Mouse (Mus musculus): ENCODE results near the gene Uvssa. TPM values are rescaled to one million over a fixed set of nuclear protein-coding genes. Genes with fewer than 3 reads are reported as not detected.
A peak's percentile ranks its signal among the peaks of the same experiment; 100 is the strongest.
"Not testable (repeated sequence)": the region's sequence is repeated elsewhere in the genome, so short reads cannot be mapped to it uniquely, and the experiment has no call there.

Uvssa gene
- 8.3 and 10.7 TPM in 2 replicates for polyA plus RNA-seq (2014; fragmentation: Nextera tagmentation; extraction: Ambion mirVana)

- H3K4me2 ChIP-seq (ENCODE audit: low read length): peak within 1 kb of the TSS; percentile 92
- peaks cover 2% of the 10 kb centered on the region; the same call in 1 of the 2 replicates for H3K4me1 ChIP-seq (replicated peaks; ENCODE audit: control insufficient read depth, insufficient read depth, low read length)
- peak within 1 kb of the TSS; percentile 81 for H3K9ac ChIP-seq (ENCODE audit: low read length)
- H3K27ac ChIP-seq (ENCODE audit: low read depth): peak within 1 kb of the TSS; percentile 94
- H3K27me3 ChIP-seq (replicated peaks; ENCODE audit: control insufficient read depth, insufficient read depth, low read length): no peaks in the 10 kb centered on the region
- H3K4me3 ChIP-seq (ENCODE audit: low read depth, low read length): peak within 1 kb of the TSS; percentile 64
- ATAC-seq (replicated peaks; ENCODE audit: low FRiP score, low TSS enrichment, low read depth) (peak; percentile 97), DNase-seq (ENCODE audit: low spot score) (peak; percentile 100)
- H3K9me3 ChIP-seq (ENCODE audit: control insufficient read depth, low read length): no peaks in the 10 kb centered on the region
- peaks cover 31% of the 10 kb centered on the region for H3K36me3 ChIP-seq (ENCODE audit: control insufficient read depth, insufficient read depth, low read length)
- WGBS: under 1% methylated on average over 46 of the region's 46 CpGs
These were observed at the start of gene Uvssa for GRCm38 (mm10) chr5:33378302-33378854. Gene Uvssa (plus strand): TSS chr5:33378549.

GRCm38 (mm10) chr5:33334381-33335272 lies 43.7 kb upstream of the Uvssa start:
- H3K4me1 ChIP-seq (replicated peaks; ENCODE audit: control insufficient read depth, insufficient read depth, low read length): peaks cover 14% of the 10 kb centered on the region
- no peaks in the 10 kb centered on the region for H3K27me3 ChIP-seq (replicated peaks; ENCODE audit: control insufficient read depth, insufficient read depth, low read length)
- peak overlapping the region; percentile 69 for H3K4me2 ChIP-seq (ENCODE audit: low read length)
- 0 out of 2 replicates have a peak, but pooled peaks cover 7% of the 10 kb centered on the region for H3K36me3 ChIP-seq (ENCODE audit: control insufficient read depth, insufficient read depth, low read length)
- H3K27ac ChIP-seq (ENCODE audit: low read depth): peak overlapping the region; percentile 87
- peak overlapping the region; percentile 93 for H3K9ac ChIP-seq (ENCODE audit: low read length)
- no peaks in the 10 kb centered on the region for H3K9me3 ChIP-seq (ENCODE audit: control insufficient read depth, low read length)
- ATAC-seq (replicated peaks; ENCODE audit: low FRiP score, low TSS enrichment, low read depth): no peak; the same call in 1 of the 2 replicates
- 21% methylated on average over 18 of the region's 18 CpGs for WGBS
- H3K4me3 ChIP-seq (ENCODE audit: low read depth, low read length): peak overlapping the region; percentile 90
- peak; percentile 51 for DNase-seq (ENCODE audit: low spot score)

- H3K4me2 ChIP-seq (ENCODE audit: low read length): peak within 1 kb of the TSS; percentile 82
- DNase-seq (ENCODE audit: low spot score) (peak; percentile 92), ATAC-seq (replicated peaks; ENCODE audit: low FRiP score, low TSS enrichment, low read depth) (peak; percentile 100)
- WGBS: under 1% methylated on average over 71 of the region's 71 CpGs
- H3K4me3 ChIP-seq (ENCODE audit: low read depth, low read length): peak within 1 kb of the TSS; percentile 90
- H3K9me3 ChIP-seq (ENCODE audit: control insufficient read depth, low read length): no peaks in the 10 kb centered on the region
- peaks cover 14% of the 10 kb centered on the region for H3K4me1 ChIP-seq (replicated peaks; ENCODE audit: control insufficient read depth, insufficient read depth, low read length)
- 0 out of 2 replicates have a peak, but pooled peaks cover 7% of the 10 kb centered on the region for H3K36me3 ChIP-seq (ENCODE audit: control insufficient read depth, insufficient read depth, low read length)
- peak within 1 kb of the TSS; percentile 87 for H3K27ac ChIP-seq (ENCODE audit: low read depth)
- peak within 1 kb of the TSS; percentile 93 for H3K9ac ChIP-seq (ENCODE audit: low read length)
- no peaks in the 10 kb centered on the region for H3K27me3 ChIP-seq (replicated peaks; ENCODE audit: control insufficient read depth, insufficient read depth, low read length)
These were observed 42.9 kb upstream of the Uvssa start, which contains the start of gene Maea for GRCm38 (mm10) chr5:33335273-33335976. Gene Maea (plus strand): TSS chr5:33335509.

GRCm38 (mm10) chr5:33335977-33336360 lies 42.4 kb upstream of the Uvssa start:
- ATAC-seq (replicated peaks; ENCODE audit: low FRiP score, low TSS enrichment, low read depth) (0 out of 2 replicates have a peak, but pooled peaks have one; percentile 11), DNase-seq (ENCODE audit: low spot score) (peak; percentile 58)
- WGBS: 0% methylated on average over 31 of the region's 31 CpGs
- Histone ChIP-seq H3K9ac (ENCODE audit: low read length) (peak overlapping the region; percentile 93), H3K36me3 (ENCODE audit: control insufficient read depth, insufficient read depth, low read length) (0 out of 2 replicates have a peak, but pooled peaks cover 7% of the 10 kb centered on the region), H3K4me3 (ENCODE audit: low read depth, low read length) (peak overlapping the region; percentile 90), H3K9me3 (ENCODE audit: control insufficient read depth, low read length) (no peaks in the 10 kb centered on the region), H3K4me2 (ENCODE audit: low read length) (peak overlapping the region; percentile 82), H3K27ac (ENCODE audit: low read depth) (peak overlapping the region; percentile 64), H3K27me3 (replicated peaks; ENCODE audit: control insufficient read depth, insufficient read depth, low read length) (no peaks in the 10 kb centered on the region), H3K4me1 (replicated peaks; ENCODE audit: control insufficient read depth, insufficient read depth, low read length) (peaks cover 14% of the 10 kb centered on the region)

- H3K27me3 ChIP-seq (replicated peaks; ENCODE audit: control insufficient read depth, insufficient read depth, low read length): no peaks in the 10 kb centered on the region
- H3K4me3 ChIP-seq (ENCODE audit: low read depth, low read length): no peak overlapping the region
- ATAC-seq (replicated peaks; ENCODE audit: low FRiP score, low TSS enrichment, low read depth): no peak
- H3K36me3 ChIP-seq (ENCODE audit: control insufficient read depth, insufficient read depth, low read length): 0 out of 2 replicates have a peak, but pooled peaks cover 7% of the 10 kb centered on the region
- 67% methylated on average over 8 of the region's 8 CpGs for WGBS
- no peak overlapping the region for H3K27ac ChIP-seq (ENCODE audit: low read depth)
- no peak for DNase-seq (ENCODE audit: low spot score)
- peak overlapping the region; percentile 82 for H3K4me2 ChIP-seq (ENCODE audit: low read length)
- H3K4me1 ChIP-seq (replicated peaks; ENCODE audit: control insufficient read depth, insufficient read depth, low read length): peaks cover 14% of the 10 kb centered on the region
- no peak overlapping the region for H3K9ac ChIP-seq (ENCODE audit: low read length)
- H3K9me3 ChIP-seq (ENCODE audit: control insufficient read depth, low read length): no peaks in the 10 kb centered on the region
These were observed 41.1 kb upstream of the Uvssa start for GRCm38 (mm10) chr5:33337206-33337605.

- no peaks in the 10 kb centered on the region for H3K9me3 ChIP-seq (ENCODE audit: control insufficient read depth, low read length)
- no peak for ATAC-seq (replicated peaks; ENCODE audit: low FRiP score, low TSS enrichment, low read depth)
- H3K4me1 ChIP-seq (replicated peaks; ENCODE audit: control insufficient read depth, insufficient read depth, low read length): peaks cover 11% of the 10 kb centered on the region
- DNase-seq (ENCODE audit: low spot score): no peak
- H3K4me3 ChIP-seq (ENCODE audit: low read depth, low read length): no peak overlapping the region
- WGBS: 77% methylated on average over 6 of the region's 6 CpGs
- no peaks in the 10 kb centered on the region for H3K27me3 ChIP-seq (replicated peaks; ENCODE audit: control insufficient read depth, insufficient read depth, low read length)
- no peak overlapping the region for H3K9ac ChIP-seq (ENCODE audit: low read length)
- H3K27ac ChIP-seq (ENCODE audit: low read depth): no peak overlapping the region
- H3K4me2 ChIP-seq (ENCODE audit: low read length): no peak overlapping the region
- H3K36me3 ChIP-seq (ENCODE audit: control insufficient read depth, insufficient read depth, low read length): 0 out of 2 replicates have a peak, but pooled peaks cover 10% of the 10 kb centered on the region
These were observed 37.2 kb upstream of the Uvssa start for GRCm38 (mm10) chr5:33341165-33341564.

- not testable (repeated sequence) for ATAC-seq (replicated peaks; ENCODE audit: low FRiP score, low TSS enrichment, low read depth); DNase-seq (ENCODE audit: low spot score); H3K4me2 ChIP-seq (ENCODE audit: low read length); H3K4me3 ChIP-seq (ENCODE audit: low read depth, low read length); H3K4me1 ChIP-seq (replicated peaks; ENCODE audit: control insufficient read depth, insufficient read depth, low read length); H3K27ac ChIP-seq (ENCODE audit: low read depth); H3K9ac ChIP-seq (ENCODE audit: low read length); H3K9me3 ChIP-seq (ENCODE audit: control insufficient read depth, low read length); H3K27me3 ChIP-seq (replicated peaks; ENCODE audit: control insufficient read depth, insufficient read depth, low read length)
- 75% methylated on average over 3 of the region's 3 CpGs for WGBS
- H3K36me3 ChIP-seq (ENCODE audit: control insufficient read depth, insufficient read depth, low read length): 0 out of 2 replicates have a peak, but pooled peaks cover 10% of the 10 kb centered on the region
These were observed 36.1 kb upstream of the Uvssa start for GRCm38 (mm10) chr5:33342248-33342647.

GRCm38 (mm10) chr5:33342821-33343220 lies 35.5 kb upstream of the Uvssa start:
- Histone ChIP-seq H3K4me2 (ENCODE audit: low read length) (no peak overlapping the region), H3K4me3 (ENCODE audit: low read depth, low read length) (no peak overlapping the region), H3K27ac (ENCODE audit: low read depth) (no peak overlapping the region), H3K4me1 (replicated peaks; ENCODE audit: control insufficient read depth, insufficient read depth, low read length) (no peaks in the 10 kb centered on the region), H3K36me3 (ENCODE audit: control insufficient read depth, insufficient read depth, low read length) (0 out of 2 replicates have a peak, but pooled peaks cover 10% of the 10 kb centered on the region), H3K9me3 (ENCODE audit: control insufficient read depth, low read length) (no peaks in the 10 kb centered on the region), H3K9ac (ENCODE audit: low read length) (no peak overlapping the region), H3K27me3 (replicated peaks; ENCODE audit: control insufficient read depth, insufficient read depth, low read length) (no peaks in the 10 kb centered on the region)
- DNase-seq (ENCODE audit: low spot score) (no peak), ATAC-seq (replicated peaks; ENCODE audit: low FRiP score, low TSS enrichment, low read depth) (no peak)

Data from intestine, embryonic 14.5 days (tissue).